Mouse (Mus musculus): ENCODE results near the gene Naip1. TPM values are rescaled to one million over a fixed set of nuclear protein-coding genes. Genes with fewer than 3 reads are reported as not detected.

The Naip1 gene
- polyA plus RNA-seq, 2 experiments: 0.01 TPM; not detected in 1

DNA sequence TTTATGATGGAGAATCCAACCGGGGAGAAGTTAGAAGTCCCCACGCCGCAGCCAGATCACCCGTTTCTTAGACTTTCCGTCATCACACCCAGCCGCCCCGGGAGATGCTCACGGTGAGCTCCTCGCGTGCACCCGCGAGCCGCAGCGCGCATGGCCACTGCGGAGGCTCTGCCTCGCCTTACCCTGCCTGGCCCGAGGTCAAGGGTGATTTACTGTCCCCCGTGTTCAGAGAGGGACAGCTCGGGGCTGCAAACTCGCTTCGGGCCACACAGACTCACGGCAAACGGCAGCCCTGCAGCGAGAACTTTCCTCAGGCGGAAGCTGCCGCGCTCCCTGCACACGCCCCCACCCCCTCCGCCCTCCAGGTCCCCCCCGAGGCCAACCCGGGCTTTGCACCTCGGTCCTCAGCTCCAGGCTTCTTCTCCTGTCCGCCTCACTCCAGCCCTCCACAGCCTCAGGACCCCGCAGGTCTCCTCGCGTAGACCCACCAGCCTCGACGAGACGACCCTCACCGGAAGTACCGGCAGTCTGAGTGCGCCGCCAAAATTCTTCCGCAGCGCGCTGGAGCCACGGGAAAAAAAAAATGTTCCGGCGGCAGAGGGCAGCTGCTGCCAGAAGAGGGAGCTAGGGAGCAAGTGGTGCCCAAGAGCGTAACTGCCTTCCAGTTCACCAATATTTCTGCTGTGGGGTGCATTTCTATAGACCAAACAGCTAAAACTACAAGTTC lies 39.6 kb upstream of the Naip1 start, which contains the start of gene Gtf2h2:
Gene Gtf2h2, minus strand, starts transcription at position 519 of the 727 bp plus-strand sequence.
- WGBS (ENCODE audit: insufficient replicate concordance): under 1% methylated on average over 51 of the region's 51 CpGs
- ATAC-seq (ENCODE audit: insufficient read depth) (peak; percentile 82), DNase-seq (ENCODE audit: low read depth in 3 of 3, low spot score in 3 of 3) (peak; percentile 63 to 74 (median 68))
- no peaks in the 10 kb centered on the region for H3K27me3 ChIP-seq (ENCODE audit: control insufficient read depth, insufficient read depth, low read length)
- no peak within 1 kb of the TSS; the same call in 1 of the 2 replicates for H3K27ac ChIP-seq
- H3K9ac ChIP-seq (replicated peaks): peak within 1 kb of the TSS; percentile 74
- peak within 1 kb of the TSS; percentile 76 for H3K4me2 ChIP-seq (ENCODE audit: low read depth)
- no peaks in the 10 kb centered on the region for H3K9me3 ChIP-seq (ENCODE audit: control insufficient read depth, low read length)
- TF ChIP-seq EP300 (IDR thresholded peaks at IDR 0.05; ENCODE audit: low read depth): peak; percentile 38; the same call in 1 of the 2 replicates
- peak; percentile 98 for TF ChIP-seq CTCF (IDR thresholded peaks at IDR 0.05; ENCODE audit: low read depth)
- H3K36me3 ChIP-seq (replicated peaks; ENCODE audit: control insufficient read depth, insufficient read depth, low read depth): peaks cover 9% of the 10 kb centered on the region
- peak within 1 kb of the TSS; percentile 80 for H3K4me3 ChIP-seq (ENCODE audit: insufficient read depth in 1 of 2, low read depth in 2 of 2, low read length in 2 of 2)
- H3K4me1 ChIP-seq (replicated peaks; ENCODE audit: control insufficient read depth in 2 of 2, insufficient read depth in 2 of 2, low read length in 1 of 2): peaks cover 0 to 11% of the 10 kb centered on the region in 2 experiments; a peak in 3 of 4 replicates

DNA sequence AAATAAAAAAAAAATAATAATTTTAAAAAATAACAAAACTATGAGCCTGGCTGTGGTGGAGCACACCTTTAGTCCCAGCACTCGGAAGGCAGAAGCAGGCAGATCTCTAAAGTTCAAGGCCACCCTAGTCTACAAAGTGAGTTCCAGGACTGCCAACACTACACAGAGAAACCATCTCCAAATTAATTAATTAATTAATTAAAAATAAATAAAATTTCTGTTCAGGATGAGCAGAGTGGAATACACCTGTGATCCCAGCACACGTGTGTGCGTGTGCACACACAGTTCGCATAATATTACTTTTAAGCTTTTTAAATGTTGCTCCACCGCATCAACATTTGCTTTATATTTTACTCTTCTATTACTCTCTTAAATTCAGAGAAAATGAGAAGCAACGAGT lies 39.0 kb upstream of the Naip1 start:
- H3K4me3 ChIP-seq (ENCODE audit: insufficient read depth in 1 of 2, low read depth in 2 of 2, low read length in 2 of 2): peak overlapping the region; percentile 80
- H3K27ac ChIP-seq: no peak overlapping the region
- H3K9ac ChIP-seq (replicated peaks): peak overlapping the region; percentile 74
- no peaks in the 10 kb centered on the region for H3K9me3 ChIP-seq (ENCODE audit: control insufficient read depth, low read length)
- WGBS (ENCODE audit: insufficient replicate concordance): 13% methylated on average over 6 of the region's 6 CpGs
- H3K4me1 ChIP-seq (replicated peaks; ENCODE audit: control insufficient read depth in 2 of 2, insufficient read depth in 2 of 2, low read length in 1 of 2): peaks cover 0 to 11% of the 10 kb centered on the region in 2 experiments; a peak in 3 of 4 replicates
- peaks cover 14% of the 10 kb centered on the region for H3K36me3 ChIP-seq (replicated peaks; ENCODE audit: control insufficient read depth, insufficient read depth, low read depth)
- DNase-seq (ENCODE audit: low read depth in 3 of 3, low spot score in 3 of 3): no peak
- H3K27me3 ChIP-seq (ENCODE audit: control insufficient read depth, insufficient read depth, low read length): no peaks in the 10 kb centered on the region
- ATAC-seq (ENCODE audit: insufficient read depth): no peak
- no peak for TF ChIP-seq EP300 (IDR thresholded peaks at IDR 0.05; ENCODE audit: low read depth)
- no peak for TF ChIP-seq CTCF (IDR thresholded peaks at IDR 0.05; ENCODE audit: low read depth)
- peak overlapping the region; percentile 76 for H3K4me2 ChIP-seq (ENCODE audit: low read depth)

DNA sequence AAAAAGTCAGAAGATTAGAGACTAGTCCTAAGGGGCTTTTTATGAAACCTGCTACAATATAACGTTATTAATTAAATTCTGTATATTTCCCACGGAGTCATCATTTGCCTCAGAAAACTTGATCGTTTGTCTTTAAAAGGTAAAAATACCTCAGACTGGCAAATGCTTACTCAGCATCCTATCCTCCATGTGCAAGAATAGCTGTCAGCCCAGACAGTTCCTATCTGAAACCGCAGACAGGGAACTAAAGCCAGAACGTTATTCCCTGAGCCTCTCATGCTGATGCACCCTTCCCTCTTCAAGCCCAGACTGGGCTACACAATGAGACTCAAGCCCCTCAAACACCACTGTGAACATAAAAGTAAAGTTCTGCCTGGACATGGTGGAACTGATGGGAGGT lies 37.8 kb upstream of the Naip1 start:
- H3K36me3 ChIP-seq (replicated peaks; ENCODE audit: control insufficient read depth, insufficient read depth, low read depth): peaks cover 16% of the 10 kb centered on the region
- H3K4me3 ChIP-seq (ENCODE audit: insufficient read depth in 1 of 2, low read depth in 2 of 2, low read length in 2 of 2): no peak overlapping the region
- no peak overlapping the region for H3K27ac ChIP-seq
- H3K9me3 ChIP-seq (ENCODE audit: control insufficient read depth, low read length): no peaks in the 10 kb centered on the region
- DNase-seq (ENCODE audit: low read depth in 3 of 3, low spot score in 3 of 3) (no peak), ATAC-seq (ENCODE audit: insufficient read depth) (no peak)
- peak overlapping the region; percentile 76 for H3K4me2 ChIP-seq (ENCODE audit: low read depth)
- H3K4me1 ChIP-seq (replicated peaks; ENCODE audit: control insufficient read depth in 2 of 2, insufficient read depth in 2 of 2, low read length in 1 of 2): peaks cover 0 to 11% of the 10 kb centered on the region in 2 experiments; a peak in 3 of 4 replicates
- TF ChIP-seq EP300 (IDR thresholded peaks at IDR 0.05; ENCODE audit: low read depth): no peak
- no peak for TF ChIP-seq CTCF (IDR thresholded peaks at IDR 0.05; ENCODE audit: low read depth)
- WGBS (ENCODE audit: insufficient replicate concordance): 54% methylated on average over 5 of the region's 5 CpGs
- no peaks in the 10 kb centered on the region for H3K27me3 ChIP-seq (ENCODE audit: control insufficient read depth, insufficient read depth, low read length)
- H3K9ac ChIP-seq (replicated peaks): no peak overlapping the region

GRCm38 (mm10) chr13:100483610-100484009 lies 30.9 kb upstream of the Naip1 start:
- Histone ChIP-seq H3K9ac (replicated peaks) (no peak overlapping the region), H3K36me3 (replicated peaks; ENCODE audit: control insufficient read depth, insufficient read depth, low read depth) (peaks cover 22% of the 10 kb centered on the region), H3K4me3 (ENCODE audit: insufficient read depth in 1 of 2, low read depth in 2 of 2, low read length in 2 of 2) (no peak overlapping the region), H3K4me1 (replicated peaks; ENCODE audit: control insufficient read depth in 2 of 2, insufficient read depth in 2 of 2, low read length in 1 of 2) (no peaks in the 10 kb centered on the region), H3K27me3 (ENCODE audit: control insufficient read depth, insufficient read depth, low read length) (no peaks in the 10 kb centered on the region), H3K9me3 (ENCODE audit: control insufficient read depth, low read length) (no peaks in the 10 kb centered on the region), H3K4me2 (ENCODE audit: low read depth) (no peak overlapping the region), H3K27ac (no peak overlapping the region)
- no peak for DNase-seq (ENCODE audit: low read depth in 3 of 3, low spot score in 3 of 3)
- 79% methylated on average over 7 of the region's 7 CpGs for WGBS (ENCODE audit: insufficient replicate concordance)
- TF ChIP-seq CTCF (IDR thresholded peaks at IDR 0.05; ENCODE audit: low read depth) (no peak), EP300 (IDR thresholded peaks at IDR 0.05; ENCODE audit: low read depth) (no peak)
- no peak for ATAC-seq (ENCODE audit: insufficient read depth)

DNA sequence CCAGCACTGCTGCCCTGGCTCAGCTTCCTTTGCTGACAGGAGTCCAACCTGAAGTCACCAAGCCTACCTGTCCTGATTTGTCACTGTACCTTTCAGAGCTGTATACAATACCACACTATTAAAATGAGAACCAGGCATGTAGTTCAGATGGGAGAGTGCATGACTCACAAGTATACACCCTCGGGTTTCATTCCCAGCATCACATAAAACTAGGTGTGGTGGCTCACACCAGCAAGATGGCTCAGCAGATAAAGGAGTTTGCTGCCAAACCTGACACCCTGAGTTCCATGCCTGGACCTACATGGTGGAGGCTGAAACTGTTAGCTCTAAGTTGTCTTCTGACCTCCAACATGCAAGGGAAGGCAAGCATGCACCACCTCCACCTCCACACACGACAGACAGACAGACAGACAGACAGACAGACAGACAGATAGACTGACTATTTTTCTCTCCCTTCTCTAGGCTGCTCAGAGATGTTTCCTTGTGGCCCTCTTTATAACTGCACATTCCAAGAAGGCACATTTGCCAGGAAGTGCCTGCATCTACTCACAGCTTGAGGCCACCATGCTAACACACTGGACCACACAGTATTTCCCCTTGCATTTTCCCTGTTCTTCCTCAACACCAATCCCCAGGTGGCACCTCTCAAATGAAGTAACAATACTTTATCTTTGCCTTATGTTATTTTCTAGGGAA lies 11.0 kb upstream of the Naip1 start:
- Histone ChIP-seq H3K4me1 (replicated peaks; ENCODE audit: control insufficient read depth in 2 of 2, insufficient read depth in 2 of 2, low read length in 1 of 2) (peaks cover 4 to 8% of the 10 kb centered on the region in 2 experiments), H3K9ac (replicated peaks) (no peak overlapping the region), H3K36me3 (replicated peaks; ENCODE audit: control insufficient read depth, insufficient read depth, low read depth) (peaks cover 2% of the 10 kb centered on the region), H3K9me3 (ENCODE audit: control insufficient read depth, low read length) (no peaks in the 10 kb centered on the region), H3K4me3 (ENCODE audit: insufficient read depth in 1 of 2, low read depth in 2 of 2, low read length in 2 of 2) (no peak overlapping the region), H3K4me2 (ENCODE audit: low read depth) (no peak overlapping the region), H3K27me3 (ENCODE audit: control insufficient read depth, insufficient read depth, low read length) (no peaks in the 10 kb centered on the region), H3K27ac (no peak overlapping the region)
- ATAC-seq (ENCODE audit: insufficient read depth): peak; percentile 86
- TF ChIP-seq CTCF (IDR thresholded peaks at IDR 0.05; ENCODE audit: low read depth) (no peak), EP300 (IDR thresholded peaks at IDR 0.05; ENCODE audit: low read depth) (no peak)
- peak; percentile 6 to 34 (median 17) for DNase-seq (ENCODE audit: low read depth in 3 of 3, low spot score in 3 of 3)
- 49% methylated on average over 2 of the region's 2 CpGs for WGBS (ENCODE audit: insufficient replicate concordance)

All from liver, embryonic 14.5 days (tissue).